Mouse (Mus musculus) inflammation-experienced regulatory T-cells, adult 16 weeks (primary cell): ENCODE data around the gene Olfr476. TPM values are rescaled to one million over a fixed set of nuclear protein-coding genes. Genes with fewer than 3 reads are reported as not detected.

Experiments used
- polyA plus RNA-seq: library from polyadenylated mRNA; unstranded; fragments of 100-300 nt; shearing (Covaris generic); gene quantifications from one replicate; pipeline ENCODE4 v1.2.1, GENCODE M21; 2017

Gene Olfr476
- not detected for polyA plus RNA-seq

GRCm38 (mm10) chr7:107964503-107964902 lies at the start of gene Olfr476:
Gene Olfr476, plus strand, starts transcription at chr7:107964803.

GRCm38 (mm10) chr7:107930146-107930545 lies 34.5 kb upstream of the Olfr476 start, which contains the start of gene Olfr473:
Gene Olfr473, plus strand, starts transcription at chr7:107930446.

GRCm38 (mm10) chr7:107954343-107954742 lies 10.3 kb upstream of the Olfr476 start, which contains the start of gene Olfr474:
Gene Olfr474, plus strand, starts transcription at chr7:107954643.

GRCm38 (mm10) chr7:107986393-107986792 lies 21.8 kb downstream of the Olfr476 start, which contains the start of gene Olfr477:
Gene Olfr477, plus strand, starts transcription at chr7:107986693.

Other genes with a start within 250 kb of the Olfr476 start
- gene Cyb5r2, start 206.8 kb upstream of the Olfr476 start, polyA plus RNA-seq = not detected
- gene Ovch2, start 163.6 kb upstream of the Olfr476 start, polyA plus RNA-seq = not detected
- gene Olfr467, start 152.5 kb upstream of the Olfr476 start, polyA plus RNA-seq = not detected
- gene Olfr469, start 139.3 kb upstream of the Olfr476 start, polyA plus RNA-seq = not detected
- gene Olfr470, start 117.3 kb upstream of the Olfr476 start, polyA plus RNA-seq = not detected
- gene Olfr472, start 66.9 kb upstream of the Olfr476 start, polyA plus RNA-seq = 0.07 TPM
- not detected for gene Olfr473, start 34.4 kb upstream of the Olfr476 start, polyA plus RNA-seq
- gene Olfr474, start 10.2 kb upstream of the Olfr476 start, polyA plus RNA-seq = not detected
- not detected for gene Olfr477, start 21.9 kb downstream of the Olfr476 start, polyA plus RNA-seq
- not detected for gene Olfr478, start 69.2 kb downstream of the Olfr476 start, polyA plus RNA-seq
- gene Olfr479, start 85.9 kb downstream of the Olfr476 start, polyA plus RNA-seq = not detected
- not detected for gene Olfr480, start 102.5 kb downstream of the Olfr476 start, polyA plus RNA-seq
- not detected for gene Olfr481, start 115.1 kb downstream of the Olfr476 start, polyA plus RNA-seq
- gene Olfr482, start 132.8 kb downstream of the Olfr476 start, polyA plus RNA-seq = 0.16 TPM
- not detected for gene Olfr483, start 136.0 kb downstream of the Olfr476 start, polyA plus RNA-seq
- gene Olfr484, start 162.6 kb downstream of the Olfr476 start, polyA plus RNA-seq = not detected
- not detected for gene Olfr485, start 195.1 kb downstream of the Olfr476 start, polyA plus RNA-seq
- not detected for gene Olfr486, start 207.9 kb downstream of the Olfr476 start, polyA plus RNA-seq
- not detected for gene Olfr487, start 249.8 kb downstream of the Olfr476 start, polyA plus RNA-seq